Mouse (Mus musculus) naive thymus-derived CD4-positive, alpha-beta T cell, adult 5 months (primary cell): Measurements from ENCODE around the gene Sec22a. TPM values are rescaled to one million over a fixed set of nuclear protein-coding genes. Genes with fewer than 3 reads are reported as not detected.

Experiments
- polyA plus RNA-seq: library from polyadenylated mRNA; unstranded; fragments of 100-300 nt; shearing (Covaris generic); gene quantifications from one replicate; pipeline ENCODE4 v1.2.1, GENCODE M21; 2017

The Sec22a gene
- polyA plus RNA-seq: 17.7 TPM

GRCm38 (mm10) chr16:35363150-35364062, at the start of gene Sec22a:
Gene Sec22a (minus strand): TSS chr16:35363918.

Other genes with a start within 250 kb of the Sec22a start
- not detected for gene Adcy5, start 209.0 kb downstream of the Sec22a start, polyA plus RNA-seq
- gene Pdia5, start 127.0 kb upstream of the Sec22a start, polyA plus RNA-seq: not detected
- gene Sema5b, start 177.2 kb upstream of the Sec22a start, polyA plus RNA-seq: not detected